Mouse (Mus musculus) liver, embryonic 14.5 days (tissue): ENCODE measurements around the gene Sytl3.
"Not testable (repeated sequence)": the region's sequence is repeated elsewhere in the genome, so short reads cannot be mapped to it uniquely, and the experiment has no call there.

Experiments
- CTCF ChIP-seq: IDR thresholded peaks from 2 replicates; pipeline ENCODE4 v1.5.1; 2016; ENCODE audit warnings: antibody characterized with exemption, low read depth, control low read depth
- EP300 ChIP-seq: IDR thresholded peaks from 2 replicates; pipeline ENCODE4 v1.6.1; 2016; ENCODE audit warnings: antibody characterized with exemption, low read depth

- not testable (repeated sequence) for TF ChIP-seq CTCF, EP300
Measured at GRCm38 (mm10) chr17:6684464-6685287, 25.8 kb downstream of the Sytl3 start.
